Mouse (Mus musculus) CH12.LX (cell line): ENCODE data around the gene Reg3b. TPM values are rescaled to one million over a fixed set of nuclear protein-coding genes. Genes with fewer than 3 reads are reported as not detected.

Experiments used
- DNase-seq: peaks from one replicate; pipeline ENCODE4 v3.0.0-alpha.2; 2013; ENCODE audit errors: extremely low read depth
- H3K27ac ChIP-seq: 2 replicates; pipeline ENCODE4 v1.5.1; 2012; ENCODE audit warnings: low read depth, mild to moderate bottlenecking, control low read depth, moderate library complexity; ENCODE audit not compliant: insufficient read depth
- H3K27me3 ChIP-seq: replicated peaks from 2 replicates; pipeline ENCODE3; 2012; ENCODE audit warnings: inconsistent platforms
- H3K36me3 ChIP-seq, 2 experiments: replicated peaks in 1 of 2; 2 replicates each; pipeline versions ENCODE3 to v1.6.1; 2012; ENCODE audit warnings: inconsistent platforms in 1 of 2, low read length in 1 of 2, mild to moderate bottlenecking in 1 of 2, mixed read lengths in 1 of 2, moderate library complexity in 1 of 2; ENCODE audit not compliant: control insufficient read depth in 1 of 2, insufficient read depth in 1 of 2
- H3K4me1 ChIP-seq, 2 experiments: 2 replicates each; pipeline ENCODE4 v1.6.1; 2012; ENCODE audit warnings: inconsistent platforms in 1 of 2, moderate library complexity in 1 of 2; ENCODE audit not compliant: insufficient read depth in 2 of 2, control insufficient read depth in 1 of 2
- H3K4me2 ChIP-seq: 2 replicates; pipeline ENCODE4 v1.6.1; 2012; ENCODE audit warnings: low read depth, mild to moderate bottlenecking, control low read depth; ENCODE audit not compliant: poor library complexity, insufficient read depth, severe bottlenecking
- H3K4me3 ChIP-seq, 3 experiments: fragments of 150-350 bp in 1 of 3; sonication (generic) in 1 of 3; replicated peaks in 1 of 3; 2 replicates each; pipeline versions ENCODE3 to v1.5.1; 2011 to 2012; ENCODE audit warnings: low read depth in 2 of 3, low read length in 2 of 3, mild to moderate bottlenecking in 2 of 3, moderate library complexity in 2 of 3, control low read depth in 1 of 3, improper control_type of control experiment in 1 of 3, inconsistent platforms in 1 of 3, mixed read lengths in 1 of 3; ENCODE audit not compliant: poor library complexity in 1 of 3
- H3K79me2 ChIP-seq: replicated peaks from 2 replicates; pipeline ENCODE4 v1.6.1; 2012; ENCODE audit warnings: mild to moderate bottlenecking, moderate library complexity; ENCODE audit not compliant: control insufficient read depth, poor library complexity, insufficient read depth, severe bottlenecking; ENCODE audit errors: extremely low read depth
- H3K9ac ChIP-seq: 2 replicates; pipeline ENCODE4 v1.6.1; 2012; ENCODE audit warnings: low read depth, mild to moderate bottlenecking, control low read depth, moderate library complexity; ENCODE audit not compliant: insufficient read depth
- H3K9me3 ChIP-seq: replicated peaks from 2 replicates; pipeline ENCODE3; 2012; ENCODE audit warnings: low read length, inconsistent platforms, mixed read lengths
- BHLHE40 ChIP-seq: IDR thresholded peaks from 2 replicates; pipeline ENCODE4 v1.6.1; 2011; ENCODE audit warnings: mild to moderate bottlenecking, low read depth, low read length, improper control_type of control experiment
- CHD1 ChIP-seq: IDR thresholded peaks from 2 replicates; pipeline ENCODE4 v1.6.1; 2012; ENCODE audit warnings: low read depth, low read length, improper control_type of control experiment, inconsistent platforms
- CHD2 ChIP-seq: IDR thresholded peaks from 2 replicates; pipeline ENCODE4 v1.6.1; 2011; ENCODE audit warnings: low read length, improper control_type of control experiment
- CTCF ChIP-seq, 2 experiments: IDR thresholded peaks in 1 of 2; conservative IDR thresholded peaks in 1 of 2; 2 replicates each; pipeline ENCODE4 v1.5.1; 2011 to 2012; ENCODE audit warnings: low read depth in 2 of 2, low read length in 2 of 2, improper control_type of control experiment in 1 of 2, inconsistent platforms in 1 of 2, mild to moderate bottlenecking in 1 of 2, moderate library complexity in 1 of 2
- ELF1 ChIP-seq: IDR thresholded peaks from 2 replicates; pipeline ENCODE4 v1.6.1; 2014; ENCODE audit warnings: low read depth, mild to moderate bottlenecking, inconsistent platforms, low read length, improper control_type of control experiment
- EP300 ChIP-seq: IDR thresholded peaks from 2 replicates; pipeline ENCODE4 v1.6.1; 2011; ENCODE audit warnings: low read length, improper control_type of control experiment
- ETS1 ChIP-seq: conservative IDR thresholded peaks from 2 replicates; pipeline ENCODE4 v1.6.1; 2012; ENCODE audit warnings: low read depth, mild to moderate bottlenecking, inconsistent platforms, low read length, improper control_type of control experiment, moderate library complexity
- GABPA ChIP-seq: IDR thresholded peaks from 2 replicates; pipeline ENCODE4 v1.6.1; 2012; ENCODE audit warnings: low read depth, low read length, improper control_type of control experiment, inconsistent platforms; ENCODE audit not compliant: insufficient replicate concordance
- HCFC1 ChIP-seq: IDR thresholded peaks from 2 replicates; pipeline ENCODE4 v1.6.1; 2012; ENCODE audit warnings: low read depth, mild to moderate bottlenecking, inconsistent platforms, low read length, improper control_type of control experiment
- IRF4 ChIP-seq: IDR thresholded peaks from 2 replicates; pipeline ENCODE4 v1.6.1; 2014; ENCODE audit warnings: low read depth, mild to moderate bottlenecking, inconsistent platforms, low read length, improper control_type of control experiment
- MAFK ChIP-seq: IDR thresholded peaks from 2 replicates; pipeline ENCODE4 v1.6.1; 2011; ENCODE audit warnings: low read length, improper control_type of control experiment; ENCODE audit not compliant: insufficient replicate concordance
- MAZ ChIP-seq: IDR thresholded peaks from 2 replicates; pipeline ENCODE4 v1.6.1; 2012; ENCODE audit warnings: low read depth, mild to moderate bottlenecking, inconsistent platforms, low read length, improper control_type of control experiment, moderate library complexity
- MEF2A ChIP-seq: IDR thresholded peaks from 2 replicates; pipeline ENCODE4 v1.6.1; 2014; ENCODE audit warnings: low read depth, mild to moderate bottlenecking, inconsistent platforms, low read length, improper control_type of control experiment, borderline replicate concordance
- MYC ChIP-seq: IDR thresholded peaks from 2 replicates; pipeline ENCODE4 v1.6.1; 2011; ENCODE audit warnings: low read depth, mild to moderate bottlenecking, improper control_type of control experiment, low read length
- NELFE ChIP-seq: IDR thresholded peaks from 2 replicates; pipeline ENCODE4 v1.6.1; 2011; ENCODE audit warnings: low read depth, low read length, improper control_type of control experiment
- NRF1 ChIP-seq: IDR thresholded peaks from 2 replicates; pipeline ENCODE4 v1.6.1; 2014; ENCODE audit warnings: low read depth, mild to moderate bottlenecking, inconsistent platforms, low read length, improper control_type of control experiment, moderate library complexity
- PAX5 ChIP-seq: IDR thresholded peaks from 2 replicates; pipeline ENCODE4 v1.6.1; 2012; ENCODE audit warnings: low read length, inconsistent platforms, mixed read lengths
- POLR2A ChIP-seq: IDR thresholded peaks from 2 replicates; pipeline ENCODE4 v1.6.1; 2011; ENCODE audit warnings: low read depth, mild to moderate bottlenecking, improper control_type of control experiment, low read length
- POLR2AphosphoS2 ChIP-seq: IDR thresholded peaks from 2 replicates; pipeline ENCODE4 v1.6.1; 2011; ENCODE audit warnings: low read depth, low read length, improper control_type of control experiment
- RCOR1 ChIP-seq: conservative IDR thresholded peaks from 2 replicates; pipeline ENCODE4 v1.6.1; 2012; ENCODE audit warnings: low read depth, mild to moderate bottlenecking, inconsistent platforms, low read length, improper control_type of control experiment
- SMC3 ChIP-seq: IDR thresholded peaks from 2 replicates; pipeline ENCODE4 v1.6.1; 2011; ENCODE audit warnings: low read depth, low read length, improper control_type of control experiment
- TBP ChIP-seq: conservative IDR thresholded peaks from 2 replicates; pipeline ENCODE4 v1.6.1; 2011; ENCODE audit warnings: low read depth, low read length, improper control_type of control experiment
- USF1 ChIP-seq: IDR thresholded peaks from 2 replicates; pipeline ENCODE4 v1.6.1; 2014; ENCODE audit warnings: low read depth, mild to moderate bottlenecking, inconsistent platforms, low read length, improper control_type of control experiment
- USF2 ChIP-seq: conservative IDR thresholded peaks from 2 replicates; pipeline ENCODE4 v1.6.1; 2011; ENCODE audit warnings: low read depth, low read length, improper control_type of control experiment
- ZC3H11A ChIP-seq: IDR thresholded peaks from 2 replicates; pipeline ENCODE4 v1.6.1; 2012; ENCODE audit warnings: low read depth, mild to moderate bottlenecking, inconsistent platforms, low read length, improper control_type of control experiment
- ZKSCAN1 ChIP-seq: IDR thresholded peaks from 2 replicates; pipeline ENCODE4 v1.6.1; 2012; ENCODE audit warnings: low read depth, inconsistent platforms, low read length, improper control_type of control experiment, borderline replicate concordance
- ZNF384 ChIP-seq: IDR thresholded peaks from 2 replicates; pipeline ENCODE4 v1.6.1; 2012; ENCODE audit warnings: low read depth, low read length, improper control_type of control experiment, inconsistent platforms
- dilution Hi-C: fragments of 300-500 bp; cut with MboI; formaldehyde crosslinking; loops from 2 replicates; pipeline ENCODE4 v1.14.3; 2020; ENCODE audit warnings: low sequenced_read_pairs; ENCODE audit not compliant: extremely low pct_unique_long_range_greater_than_20kb, extremely low pct_ligation_motif_present
- in situ Hi-C: fragments of 300-500 bp; cut with MboI; formaldehyde crosslinking; loops from 3 replicates; pipeline ENCODE4 v1.14.3; 2019; ENCODE audit warnings: low sequenced_read_pairs, low pct_ligation_motif_present, low pct_unique_long_range_greater_than_20kb, mixed read lengths
- polyA plus RNA-seq: library from polyadenylated mRNA; unstranded; fragments of >175 nt; gene quantifications from 2 replicates; pipeline ENCODE4 v1.2.1, GENCODE M21; 2012; ENCODE audit warnings: low read depth; ENCODE audit not compliant: insufficient read length
- total RNA-seq, 2 experiments: library from RNA; depleted of rRNA; stranded (reverse); fragments of 300-350 nt in 1 of 2; fragments of >200 nt in 1 of 2; gene quantifications; 2 replicates each; pipeline ENCODE4 v1.2.3; 2012 to 2014

The Reg3b gene
- total and polyA plus RNA-seq, 3 experiments: not detected

DNA sequence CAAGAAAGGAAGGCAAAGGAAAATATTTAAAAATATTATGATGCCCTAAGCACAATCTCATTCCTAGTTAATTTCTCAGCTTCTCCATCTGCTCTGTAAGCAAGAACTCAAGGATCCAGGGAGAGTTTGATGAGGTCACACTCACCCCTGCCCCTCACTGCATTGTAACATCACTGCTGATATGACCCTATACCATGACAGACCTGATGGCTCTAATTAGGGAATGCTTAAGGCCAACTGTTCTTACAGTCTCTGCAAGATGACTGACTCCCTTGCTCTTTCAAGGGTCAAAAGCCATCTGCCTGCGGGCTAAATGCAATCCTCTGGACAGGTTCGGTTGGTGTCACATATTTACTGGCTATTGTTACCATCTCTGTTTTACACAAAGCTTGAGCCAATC lies 41.3 kb upstream of the Reg3b start:
- no peak for DNase-seq
- H3K9me3 ChIP-seq: peaks cover 29% of the 10 kb centered on the region
- no peaks in the 10 kb centered on the region for H3K4me1 ChIP-seq
- dilution Hi-C loops: no loop called here
- no peak overlapping the region for H3K9ac ChIP-seq
- in situ Hi-C loops: no loop called here
- no peaks in the 10 kb centered on the region for H3K27me3 ChIP-seq
- TF ChIP-seq ETS1 (no peak), ZNF384 (no peak), CTCF (conservative IDR thresholded peaks at IDR 0.05 in 1 of 2, IDR thresholded peaks at IDR 0.05 in 1 of 2; ENCODE audit: low read depth in 2 of 2, low read length in 2 of 2) (no peak), RCOR1 (no peak), TBP (no peak), POLR2AphosphoS2 (no peak), ZKSCAN1 (no peak), SMC3 (no peak), MAZ (no peak), HCFC1 (no peak), NRF1 (no peak), GABPA (no peak), USF1 (no peak), MAFK (no peak), BHLHE40 (no peak), CHD2 (no peak), IRF4 (no peak), ZC3H11A (no peak)
- no peaks in the 10 kb centered on the region for H3K36me3 ChIP-seq
- H3K4me2 ChIP-seq: no peak overlapping the region
- no peaks in the 10 kb centered on the region for H3K79me2 ChIP-seq
- H3K4me3 ChIP-seq: no peak overlapping the region
- H3K27ac ChIP-seq: no peak overlapping the region

DNA sequence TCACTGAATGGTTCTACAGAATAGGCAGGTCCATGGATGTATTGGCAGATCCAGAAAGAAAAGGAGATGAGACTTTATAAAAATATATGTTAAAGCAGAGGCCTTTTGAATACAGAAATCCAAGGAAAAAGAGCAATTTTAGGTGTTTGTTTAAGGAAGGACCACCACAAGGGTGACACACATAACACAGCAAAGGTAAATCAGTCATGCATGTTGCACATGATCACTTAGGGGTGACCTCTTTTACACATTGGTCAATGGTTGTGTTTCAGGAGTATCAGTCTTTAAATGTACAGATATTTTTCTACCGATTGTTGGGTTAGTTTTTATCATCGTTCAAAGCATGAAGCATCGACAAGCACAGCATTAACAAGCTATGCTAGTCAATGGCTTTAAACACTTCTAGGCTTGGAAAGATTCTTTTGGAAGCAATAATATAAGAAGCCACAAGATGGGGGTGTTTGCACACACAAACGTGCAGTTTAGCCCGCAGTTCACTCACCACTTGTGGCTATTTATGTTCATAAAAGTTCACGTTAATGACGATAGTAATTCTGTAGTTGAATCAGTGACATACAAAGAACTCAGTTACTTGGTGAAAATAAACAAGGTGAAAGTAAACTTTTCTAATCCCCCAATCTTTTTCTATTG lies 38.4 kb upstream of the Reg3b start:
- Histone ChIP-seq H3K4me2 (no peak overlapping the region), H3K27ac (no peak overlapping the region), H3K36me3 (no peaks in the 10 kb centered on the region), H3K27me3 (no peaks in the 10 kb centered on the region), H3K4me3 (no peak overlapping the region), H3K4me1 (no peaks in the 10 kb centered on the region), H3K9me3 (peaks cover 25% of the 10 kb centered on the region), H3K79me2 (no peaks in the 10 kb centered on the region), H3K9ac (no peak overlapping the region)
- no peak for DNase-seq
- no peak for TF ChIP-seq MEF2A
- TF ChIP-seq ZNF384: no peak
- TF ChIP-seq MYC: no peak
- TF ChIP-seq MAZ: no peak
- TF ChIP-seq EP300: no peak
- no peak for TF ChIP-seq HCFC1
- no peak for TF ChIP-seq USF2
- TF ChIP-seq SMC3: no peak
- TF ChIP-seq POLR2A: no peak
- TF ChIP-seq ZKSCAN1: no peak
- no peak for TF ChIP-seq PAX5
- no peak for TF ChIP-seq USF1
- no peak for TF ChIP-seq NELFE
- no peak for TF ChIP-seq CHD1
- TF ChIP-seq CTCF (conservative IDR thresholded peaks at IDR 0.05 in 1 of 2, IDR thresholded peaks at IDR 0.05 in 1 of 2; ENCODE audit: low read depth in 2 of 2, low read length in 2 of 2): no peak
- TF ChIP-seq NRF1: no peak
- no peak for TF ChIP-seq ELF1
- TF ChIP-seq GABPA: no peak
- in situ Hi-C loops: no loop called here
- dilution Hi-C loops: no loop called here
